17 mouse cellular contexts compared by ENCODE assay signal in genomic region chrX:167099411-167099810, GRCm38 (mm10).
DNase-seq lines count a peak whose midpoint lies in the region; ATAC-seq and TF ChIP-seq lines count a peak whose summit lies in the region.
"Had no signal": no experiment of that assay in that cellular context is flagged by ENCODE, and none has a peak within 500 bp of the region (broad histone marks: within the 10 kb centered on the region; RNA-seq: fewer than 3 reads in every experiment).

No protein-coding gene starts in this region.

- H3K79me2 ChIP-seq in C2C12 (ENCODE audit: control insufficient read depth, insufficient read depth): no peaks in the 10 kb centered on the region

- no peak overlapping the region for H3K9ac ChIP-seq in lung, postnatal 0 days (replicated peaks; ENCODE audit: low read depth)
- H3K9ac ChIP-seq in heart, embryonic 11.5 days (ENCODE audit: low read depth, low read length): no peak overlapping the region
- H3K9ac ChIP-seq in forebrain, embryonic 15.5 days (replicated peaks): no peak overlapping the region
- H3K9ac ChIP-seq: liver, embryonic 14.5 days; stomach, embryonic 15.5 days had no signal

- no peaks in the 10 kb centered on the region for H3K36me3 ChIP-seq in heart, embryonic 10.5 days
- no peaks in the 10 kb centered on the region for H3K36me3 ChIP-seq in C2C12 (ENCODE audit: control insufficient read depth, insufficient read depth)
- H3K36me3 ChIP-seq in lung, postnatal 0 days (ENCODE audit: insufficient read depth, low read length): no peaks in the 10 kb centered on the region
- no peaks in the 10 kb centered on the region for H3K36me3 ChIP-seq in heart, embryonic 11.5 days (ENCODE audit: control insufficient read depth, insufficient read depth, low read length)
- no peaks in the 10 kb centered on the region for H3K36me3 ChIP-seq in forebrain, embryonic 15.5 days
- H3K36me3 ChIP-seq: stomach, embryonic 15.5 days had no signal

- ATAC-seq in lung, postnatal 0 days: peak; percentile 87
- no peak for ATAC-seq in heart, embryonic 11.5 days (replicated peaks; ENCODE audit: insufficient number of reproducible peaks, low FRiP score, low TSS enrichment)
- ATAC-seq in forebrain, embryonic 15.5 days (replicated peaks): no peak

- H3K4me2 ChIP-seq in lung, postnatal 0 days (replicated peaks; ENCODE audit: low read depth, low read length): no peak overlapping the region
- no peak overlapping the region for H3K4me2 ChIP-seq in heart, embryonic 11.5 days
- no peak overlapping the region for H3K4me2 ChIP-seq in forebrain, embryonic 15.5 days (replicated peaks)
- H3K4me2 ChIP-seq: midbrain, embryonic 11.5 days; stomach, embryonic 15.5 days had no signal

- 0 out of 2 replicates have a peak, but pooled peaks cover 5% of the 10 kb centered on the region for H3K4me1 ChIP-seq in heart, embryonic 10.5 days
- H3K4me1 ChIP-seq in lung, postnatal 0 days (ENCODE audit: insufficient read depth, low read depth, low read length): no peaks in the 10 kb centered on the region
- H3K4me1 ChIP-seq in heart, embryonic 11.5 days (ENCODE audit: control insufficient read depth, insufficient read depth, low read length): no peaks in the 10 kb centered on the region
- no peaks in the 10 kb centered on the region for H3K4me1 ChIP-seq in forebrain, embryonic 15.5 days
- H3K4me1 ChIP-seq: stomach, embryonic 15.5 days had no signal

- H3K27me3 ChIP-seq in heart, embryonic 10.5 days (ENCODE audit: insufficient read depth, poor library complexity, severe bottlenecking): no peaks in the 10 kb centered on the region; the same call in 1 of the 2 replicates
- no peaks in the 10 kb centered on the region for H3K27me3 ChIP-seq in C2C12 (ENCODE audit: control insufficient read depth, insufficient read depth, insufficient read length)
- H3K27me3 ChIP-seq in lung, postnatal 0 days (replicated peaks; ENCODE audit: insufficient read depth, low read length): no peaks in the 10 kb centered on the region
- no peaks in the 10 kb centered on the region; the same call in 1 of the 2 replicates for H3K27me3 ChIP-seq in heart, embryonic 11.5 days (ENCODE audit: control insufficient read depth, insufficient read depth, low read length)
- H3K27me3 ChIP-seq in forebrain, embryonic 15.5 days: no peaks in the 10 kb centered on the region
- H3K27me3 ChIP-seq: stomach, embryonic 15.5 days had no signal

- TF ChIP-seq CTCF in C2C12 (IDR thresholded peaks at IDR 0.05; ENCODE audit: control insufficient read depth, insufficient read depth, insufficient read length): no peak
- no peak for TF ChIP-seq CTCF in lung, postnatal 0 days (IDR thresholded peaks at IDR 0.05)

- DNase-seq in heart, embryonic 10.5 days (ENCODE audit: low spot score): no peak
- DNase-seq in heart, postnatal 36 days: no peak
- peak; percentile 11 for DNase-seq in embryo, embryonic 11 days
- DNase-seq in lung, postnatal 0 days (ENCODE audit: low spot score): peak; percentile 67
- DNase-seq in adrenal gland, postnatal 14 days: no peak
- DNase-seq: adrenal gland, postnatal 36 days; cerebellum, adult 11 months; heart, postnatal 10 days; kidney, postnatal 14 days; layer of hippocampus, adult 9-11 months; thymus, postnatal 14 days had no signal

- H3ac ChIP-seq in C2C12 (ENCODE audit: control insufficient read depth, insufficient read length, low read depth): peak overlapping the region; percentile 24

- H3K27ac ChIP-seq in heart, embryonic 10.5 days: peak overlapping the region; percentile 42; the same call in 1 of the 2 replicates
- H3K27ac ChIP-seq in lung, postnatal 0 days (ENCODE audit: low read length): peak overlapping the region; percentile 51; the same call in 1 of the 2 replicates
- H3K27ac ChIP-seq in heart, embryonic 11.5 days (ENCODE audit: low read depth, low read length): no peak overlapping the region
- H3K27ac ChIP-seq in forebrain, embryonic 15.5 days (replicated peaks): no peak overlapping the region
- H3K27ac ChIP-seq: liver, embryonic 14.5 days; stomach, embryonic 15.5 days had no signal

- no peaks in the 10 kb centered on the region for H3K9me3 ChIP-seq in heart, embryonic 10.5 days
- no peaks in the 10 kb centered on the region for H3K9me3 ChIP-seq in lung, postnatal 0 days (ENCODE audit: low read length)
- no peaks in the 10 kb centered on the region for H3K9me3 ChIP-seq in heart, embryonic 11.5 days (replicated peaks; ENCODE audit: control insufficient read depth, low read length)
- H3K9me3 ChIP-seq in forebrain, embryonic 15.5 days: no peaks in the 10 kb centered on the region
- H3K9me3 ChIP-seq: stomach, embryonic 15.5 days had no signal

- TF ChIP-seq EP300 in lung, postnatal 0 days (IDR thresholded peaks at IDR 0.05): peak; percentile 69; the same call in 1 of the 2 replicates

- WGBS in heart, embryonic 10.5 days: 41% methylated on average over 6 of the region's 6 CpGs
- 42% methylated on average over 6 of the region's 6 CpGs for WGBS in lung, postnatal 0 days
- WGBS in heart, embryonic 11.5 days (ENCODE audit: insufficient replicate concordance): 33% methylated on average over 6 of the region's 6 CpGs
- WGBS in forebrain, embryonic 15.5 days: 59% methylated on average over 6 of the region's 6 CpGs

- intact Hi-C loops in heart, postnatal 36 days (cut with DNase I): no loop called here

- H3K79me3 ChIP-seq in C2C12 (ENCODE audit: low read depth): no peaks in the 10 kb centered on the region

- no peak overlapping the region for H3K4me3 ChIP-seq in heart, embryonic 10.5 days
- H3K4me3 ChIP-seq in C2C12 (ENCODE audit: insufficient read depth, poor library complexity, severe bottlenecking): no peak overlapping the region
- H3K4me3 ChIP-seq in lung, postnatal 0 days (ENCODE audit: low read depth, low read length): no peak overlapping the region
- H3K4me3 ChIP-seq in heart, embryonic 11.5 days (ENCODE audit: low read depth, low read length): no peak overlapping the region
- H3K4me3 ChIP-seq in forebrain, embryonic 15.5 days: no peak overlapping the region
- H3K4me3 ChIP-seq: stomach, embryonic 15.5 days had no signal

TF ChIP-seq in C2C12, 6 proteins besides CTCF, POLR2A, EP300 and RAD21:
- TF ChIP-seq FOSL1 (IDR thresholded peaks at IDR 0.05; ENCODE audit: insufficient read depth, low read length, poor library complexity, severe bottlenecking) (no peak), MYOG (IDR thresholded peaks at IDR 0.05; ENCODE audit: control insufficient read depth, extremely low read depth, insufficient read length) (no peak), USF1 (IDR thresholded peaks at IDR 0.05; ENCODE audit: low read depth) (no peak), MYOD1 (IDR thresholded peaks at IDR 0.05; ENCODE audit: control insufficient read depth, insufficient read length, low read depth) (peak; percentile 88), CEBPB (IDR thresholded peaks at IDR 0.05; ENCODE audit: low read depth) (no peak), MAX (IDR thresholded peaks at IDR 0.05) (no peak)

Comparison
In these comparisons a context has a peak if more than half of its experiments do, and no peak if none do; other contexts are left out.
1. H3K27ac ChIP-seq: peak in heart, embryonic 10.5 days (single experiment) and lung, postnatal 0 days (single experiment); none in heart, embryonic 11.5 days (single experiment) and forebrain, embryonic 15.5 days (single experiment).
2. DNase-seq: peak in embryo, embryonic 11 days (single experiment) and lung, postnatal 0 days (single experiment); none in heart, embryonic 10.5 days (single experiment), heart, postnatal 36 days (0 of 2) and adrenal gland, postnatal 14 days (single experiment).